In the genomic region with DNA sequence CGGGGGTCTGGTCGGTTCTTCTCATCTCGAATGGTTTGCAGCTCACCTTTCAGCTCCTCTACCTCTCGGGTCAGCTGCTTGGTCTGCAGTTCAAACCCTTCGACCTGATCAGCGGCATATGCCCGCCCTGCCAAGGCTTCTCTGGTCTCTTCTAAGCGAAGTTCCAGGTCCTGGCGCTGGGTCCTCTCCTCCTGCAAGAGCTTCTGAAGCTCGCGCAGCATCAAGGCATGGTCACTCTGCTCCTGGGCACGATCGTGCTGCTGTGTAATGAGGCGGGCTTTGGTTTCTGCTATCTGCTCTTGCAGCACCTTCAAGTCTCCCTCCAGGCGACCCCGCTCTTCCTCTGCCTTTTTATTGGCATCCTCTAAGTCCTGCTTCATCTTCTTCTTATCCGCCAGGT, we compare ENCODE assay signal across 8 mouse cellular contexts. TPM values are rescaled to one million over a fixed set of nuclear protein-coding genes. Genes with fewer than 3 reads are reported as not detected.
DNase-seq lines count a peak whose midpoint lies in the region; ATAC-seq and TF ChIP-seq lines count a peak whose summit lies in the region.

No protein-coding gene starts in this region.

- H3K27ac ChIP-seq in lung, embryonic 14.5 days (ENCODE audit: low read depth), result no peak overlapping the region
- no peak overlapping the region for H3K27ac ChIP-seq in embryonic facial prominence, embryonic 15.5 days (replicated peaks)
- H3K27ac ChIP-seq in intestine, embryonic 14.5 days (ENCODE audit: low read depth), result no peak overlapping the region
- H3K27ac ChIP-seq in neural tube, embryonic 12.5 days, result no peak overlapping the region; the same call in 1 of the 2 replicates

- 74% methylated on average over 17 of the region's 17 CpGs for WGBS in lung, embryonic 14.5 days
- 81% methylated on average over 17 of the region's 17 CpGs for WGBS in embryonic facial prominence, embryonic 15.5 days
- WGBS in intestine, embryonic 14.5 days, result 78% methylated on average over 17 of the region's 17 CpGs
- 86% methylated on average over 17 of the region's 17 CpGs for WGBS in neural tube, embryonic 12.5 days

- ATAC-seq in lung, embryonic 14.5 days (ENCODE audit: insufficient read depth), result no peak
- no peak for ATAC-seq in embryonic facial prominence, embryonic 15.5 days (ENCODE audit: insufficient number of reproducible peaks, low FRiP score, low TSS enrichment, low read depth)
- no peak for ATAC-seq in intestine, embryonic 14.5 days (replicated peaks; ENCODE audit: low FRiP score, low TSS enrichment, low read depth)
- no peak for ATAC-seq in neural tube, embryonic 12.5 days (ENCODE audit: low FRiP score, low read depth)

- H3K9me3 ChIP-seq in lung, embryonic 14.5 days (ENCODE audit: low read depth, low read length), result no peaks in the 10 kb centered on the region
- H3K9me3 ChIP-seq in embryonic facial prominence, embryonic 15.5 days (replicated peaks), result no peaks in the 10 kb centered on the region
- H3K9me3 ChIP-seq in intestine, embryonic 14.5 days (ENCODE audit: control insufficient read depth, low read length), result no peaks in the 10 kb centered on the region
- no peaks in the 10 kb centered on the region for H3K9me3 ChIP-seq in neural tube, embryonic 12.5 days

- peaks cover 8% of the 10 kb centered on the region for H3K4me1 ChIP-seq in lung, embryonic 14.5 days (ENCODE audit: insufficient read depth)
- peaks cover 45% of the 10 kb centered on the region for H3K4me1 ChIP-seq in embryonic facial prominence, embryonic 15.5 days
- peaks cover 30% of the 10 kb centered on the region for H3K4me1 ChIP-seq in intestine, embryonic 14.5 days (replicated peaks; ENCODE audit: control insufficient read depth, insufficient read depth, low read length)
- H3K4me1 ChIP-seq in neural tube, embryonic 12.5 days, result peaks cover 34% of the 10 kb centered on the region

- H3K4me2 ChIP-seq in lung, embryonic 14.5 days, result peak overlapping the region; percentile 94
- peak overlapping the region; percentile 88 for H3K4me2 ChIP-seq in embryonic facial prominence, embryonic 15.5 days (replicated peaks)
- peak overlapping the region; percentile 73 for H3K4me2 ChIP-seq in intestine, embryonic 14.5 days (ENCODE audit: low read length)
- peak overlapping the region; percentile 91 for H3K4me2 ChIP-seq in neural tube, embryonic 12.5 days (replicated peaks)

- H3K9ac ChIP-seq in lung, embryonic 14.5 days, result peak overlapping the region; percentile 79
- H3K9ac ChIP-seq in embryonic facial prominence, embryonic 15.5 days, result peak overlapping the region; percentile 72; the same call in 1 of the 2 replicates
- H3K9ac ChIP-seq in intestine, embryonic 14.5 days (ENCODE audit: low read length), result no peak overlapping the region; the same call in 1 of the 2 replicates
- peak overlapping the region; percentile 85 for H3K9ac ChIP-seq in neural tube, embryonic 12.5 days

- no peak for TF ChIP-seq CTCF in lung, embryonic 14.5 days (IDR thresholded peaks at IDR 0.05; ENCODE audit: low read depth)

- H3K27me3 ChIP-seq in lung, embryonic 14.5 days (ENCODE audit: insufficient read depth, low read length), result no peaks in the 10 kb centered on the region
- H3K27me3 ChIP-seq in embryonic facial prominence, embryonic 15.5 days, result no peaks in the 10 kb centered on the region
- H3K27me3 ChIP-seq in intestine, embryonic 14.5 days (replicated peaks; ENCODE audit: control insufficient read depth, insufficient read depth, low read length), result no peaks in the 10 kb centered on the region
- no peaks in the 10 kb centered on the region for H3K27me3 ChIP-seq in neural tube, embryonic 12.5 days (replicated peaks)

- peak overlapping the region; percentile 85 for H3K4me3 ChIP-seq in lung, embryonic 14.5 days (ENCODE audit: low read depth, low read length)
- peak overlapping the region; percentile 86 for H3K4me3 ChIP-seq in embryonic facial prominence, embryonic 15.5 days (replicated peaks)
- peak overlapping the region; percentile 74 for H3K4me3 ChIP-seq in intestine, embryonic 14.5 days (ENCODE audit: low read depth, low read length)
- peak overlapping the region; percentile 84 for H3K4me3 ChIP-seq in neural tube, embryonic 12.5 days

- DNase-seq in lung, embryonic 14.5 days, result no peak
- DNase-seq in lung, postnatal 14 days, result no peak
- DNase-seq in intestine, embryonic 14.5 days (ENCODE audit: low spot score), result no peak
- DNase-seq in spleen, postnatal 14 days (ENCODE audit: low spot score in 2 of 2), result no peak
- no peak for DNase-seq in embryo, embryonic 10.5 days (ENCODE audit: low spot score)
- no peak for DNase-seq in MN1 (ENCODE audit: low spot score)

- peaks cover 31% of the 10 kb centered on the region for H3K36me3 ChIP-seq in lung, embryonic 14.5 days (ENCODE audit: insufficient read depth)
- H3K36me3 ChIP-seq in embryonic facial prominence, embryonic 15.5 days, result peaks cover 43% of the 10 kb centered on the region
- peaks cover 33% of the 10 kb centered on the region for H3K36me3 ChIP-seq in intestine, embryonic 14.5 days (ENCODE audit: control insufficient read depth, insufficient read depth, low read length)
- peaks cover 32% of the 10 kb centered on the region for H3K36me3 ChIP-seq in neural tube, embryonic 12.5 days

RNA-seq across cellular contexts. Expression of a gene that starts 3.0 kb away (rescaled TPM):
- polyA plus RNA-seq in lung, embryonic 14.5 days (2014; fragmentation: Nextera tagmentation; extraction: Ambion mirVana), result 349 and 376 TPM in 2 replicates
- polyA plus RNA-seq in embryonic facial prominence, embryonic 15.5 days (2015; fragmentation: Nextera tagmentation; extraction: Ambion mirVana), result 419 and 430 TPM in 2 replicates
- polyA plus RNA-seq in intestine, embryonic 14.5 days (2014; fragmentation: Nextera tagmentation; extraction: Ambion mirVana), result 276 and 284 TPM in 2 replicates
- polyA plus RNA-seq in neural tube, embryonic 12.5 days (2016; fragmentation: Nextera tagmentation; extraction: Ambion mirVana), result 346 and 362 TPM in 2 replicates

RNA-seq across cellular contexts. Expression of a gene that starts 7.2 kb away (rescaled TPM):
- not detected in 2 replicates for polyA plus RNA-seq in lung, embryonic 14.5 days (2014; fragmentation: Nextera tagmentation; extraction: Ambion mirVana)
- polyA plus RNA-seq in embryonic facial prominence, embryonic 15.5 days (2015; fragmentation: Nextera tagmentation; extraction: Ambion mirVana), result not detected in 2 replicates
- not detected in 2 replicates for polyA plus RNA-seq in intestine, embryonic 14.5 days (2014; fragmentation: Nextera tagmentation; extraction: Ambion mirVana)
- not detected in 2 replicates for polyA plus RNA-seq in neural tube, embryonic 12.5 days (2016; fragmentation: Nextera tagmentation; extraction: Ambion mirVana)

RNA-seq across cellular contexts. Expression of a gene that starts 7.8 kb away (rescaled TPM):
- polyA plus RNA-seq in lung, embryonic 14.5 days (2014; fragmentation: Nextera tagmentation; extraction: Ambion mirVana), result 7.1 and 7.3 TPM in 2 replicates
- polyA plus RNA-seq in embryonic facial prominence, embryonic 15.5 days (2015; fragmentation: Nextera tagmentation; extraction: Ambion mirVana), result 9.6 and 10.5 TPM in 2 replicates
- polyA plus RNA-seq in intestine, embryonic 14.5 days (2014; fragmentation: Nextera tagmentation; extraction: Ambion mirVana), result 7.2 and 8.8 TPM in 2 replicates
- 12.8 and 13.8 TPM in 2 replicates for polyA plus RNA-seq in neural tube, embryonic 12.5 days (2016; fragmentation: Nextera tagmentation; extraction: Ambion mirVana)

RNA-seq across cellular contexts. Expression of a gene that starts 22.6 kb away (rescaled TPM):
- 19.8 and 21.9 TPM in 2 replicates for polyA plus RNA-seq in lung, embryonic 14.5 days (2014; fragmentation: Nextera tagmentation; extraction: Ambion mirVana)
- 20.6 and 23.3 TPM in 2 replicates for polyA plus RNA-seq in embryonic facial prominence, embryonic 15.5 days (2015; fragmentation: Nextera tagmentation; extraction: Ambion mirVana)
- polyA plus RNA-seq in intestine, embryonic 14.5 days (2014; fragmentation: Nextera tagmentation; extraction: Ambion mirVana), result 22.7 and 26.8 TPM in 2 replicates
- 22.0 and 27.1 TPM in 2 replicates for polyA plus RNA-seq in neural tube, embryonic 12.5 days (2016; fragmentation: Nextera tagmentation; extraction: Ambion mirVana)

RNA-seq across cellular contexts. Expression of a gene that starts 28.8 kb away (rescaled TPM):
- not detected in 2 replicates for polyA plus RNA-seq in lung, embryonic 14.5 days (2014; fragmentation: Nextera tagmentation; extraction: Ambion mirVana)
- polyA plus RNA-seq in embryonic facial prominence, embryonic 15.5 days (2015; fragmentation: Nextera tagmentation; extraction: Ambion mirVana), result not detected in 2 replicates
- 0.36 and 3.3 TPM in 2 replicates for polyA plus RNA-seq in intestine, embryonic 14.5 days (2014; fragmentation: Nextera tagmentation; extraction: Ambion mirVana)
- not detected in 2 replicates for polyA plus RNA-seq in neural tube, embryonic 12.5 days (2016; fragmentation: Nextera tagmentation; extraction: Ambion mirVana)
